Mouse (Mus musculus): ENCODE results near the gene Gpr27. TPM values are rescaled to one million over a fixed set of nuclear protein-coding genes. Genes with fewer than 3 reads are reported as not detected.
A peak's percentile ranks its signal among the peaks of the same experiment; 100 is the strongest.

Gpr27 gene
- polyA plus RNA-seq, 1 experiment from 2014 or later, result 0.59 TPM

DNA sequence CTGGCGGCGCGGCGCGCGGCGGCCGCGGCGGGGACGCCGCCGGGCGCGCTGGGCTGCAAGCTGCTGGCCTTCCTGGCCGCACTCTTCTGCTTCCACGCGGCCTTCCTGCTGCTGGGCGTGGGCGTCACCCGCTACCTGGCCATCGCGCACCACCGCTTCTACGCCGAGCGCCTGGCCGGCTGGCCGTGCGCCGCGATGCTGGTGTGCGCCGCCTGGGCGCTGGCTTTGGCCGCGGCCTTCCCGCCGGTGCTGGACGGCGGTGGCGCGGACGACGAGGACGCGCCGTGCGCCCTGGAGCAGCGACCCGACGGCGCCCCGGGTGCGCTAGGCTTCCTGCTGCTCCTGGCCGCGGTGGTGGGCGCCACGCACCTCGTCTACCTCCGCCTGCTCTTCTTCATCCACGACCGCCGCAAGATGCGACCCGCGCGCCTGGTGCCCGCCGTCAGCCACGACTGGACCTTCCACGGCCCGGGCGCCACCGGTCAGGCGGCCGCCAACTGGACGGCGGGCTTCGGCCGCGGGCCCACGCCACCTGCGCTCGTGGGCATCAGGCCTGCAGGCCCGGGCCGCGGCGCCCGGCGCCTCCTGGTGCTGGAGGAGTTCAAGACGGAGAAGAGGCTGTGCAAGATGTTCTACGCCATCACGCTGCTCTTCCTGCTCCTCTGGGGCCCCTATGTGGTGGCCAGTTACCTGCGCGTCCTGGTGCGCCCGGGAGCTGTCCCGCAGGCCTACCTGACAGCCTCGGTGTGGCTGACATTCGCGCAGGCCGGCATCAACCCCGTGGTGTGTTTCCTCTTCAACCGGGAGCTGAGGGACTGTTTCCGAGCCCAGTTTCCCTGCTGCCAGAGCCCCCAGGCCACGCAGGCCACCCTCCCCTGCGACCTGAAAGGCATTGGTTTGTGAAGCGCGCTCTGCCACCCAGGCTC lies 700 bp downstream of the Gpr27 start:
- peak; percentile 33; the same call in 1 of the 2 replicates for ATAC-seq (replicated peaks; ENCODE audit: extremely low read depth, insufficient read depth, low FRiP score)
- H3K9ac ChIP-seq (ENCODE audit: low read length), result peak overlapping the region; percentile 74

DNA sequence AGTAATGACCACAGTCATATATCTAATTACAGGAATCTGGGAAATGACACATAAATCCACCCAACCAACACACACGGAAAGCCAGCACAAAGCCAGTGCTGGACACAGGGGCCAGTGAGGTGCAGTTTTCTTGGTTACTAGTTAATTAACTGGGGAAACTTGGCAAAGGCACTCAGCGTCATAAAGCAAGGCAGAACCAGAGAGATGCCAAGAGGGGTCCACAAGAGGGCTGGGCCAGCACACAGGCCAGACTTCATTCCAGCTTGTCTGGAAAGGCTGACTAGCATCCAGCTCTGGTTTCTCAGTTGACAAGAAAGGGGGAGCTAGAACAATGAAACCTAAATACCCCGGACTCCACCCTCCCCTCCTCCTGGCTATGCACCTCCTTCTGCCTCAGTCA lies 8.0 kb downstream of the Gpr27 start:
- Histone ChIP-seq H3K9me3 (replicated peaks; ENCODE audit: control insufficient read depth, low read length) (0 out of 2 replicates have a peak, but pooled peaks cover 2% of the 10 kb centered on the region), H3K9ac (ENCODE audit: low read length) (no peak overlapping the region), H3K4me3 (ENCODE audit: low read length) (no peak overlapping the region), H3K27ac (ENCODE audit: low read length) (no peak overlapping the region), H3K4me2 (ENCODE audit: low read depth, low read length) (no peak overlapping the region), H3K36me3 (ENCODE audit: control insufficient read depth, insufficient read depth) (no peaks in the 10 kb centered on the region), H3K27me3 (ENCODE audit: control insufficient read depth, insufficient read depth, low read length) (peaks cover 26% of the 10 kb centered on the region), H3K4me1 (ENCODE audit: control insufficient read depth, insufficient read depth, low read length) (no peaks in the 10 kb centered on the region)
- 65% methylated on average over 3 of the region's 3 CpGs for WGBS
- ATAC-seq (replicated peaks; ENCODE audit: extremely low read depth, insufficient read depth, low FRiP score), result no peak

More for the DNA sequence above, 700 bp downstream of the Gpr27 start:
- WGBS, result under 1% methylated on average over 110 of the region's 110 CpGs
- H3K4me2 ChIP-seq (ENCODE audit: low read depth, low read length), result peak overlapping the region; percentile 95
- peak overlapping the region; percentile 78 for H3K4me3 ChIP-seq (ENCODE audit: low read length)
- peaks cover 77% of the 10 kb centered on the region for H3K27me3 ChIP-seq (ENCODE audit: control insufficient read depth, insufficient read depth, low read length)
- no peak overlapping the region for H3K27ac ChIP-seq (ENCODE audit: low read length)
- peaks cover 5% of the 10 kb centered on the region; the same call in 1 of the 2 replicates for H3K4me1 ChIP-seq (ENCODE audit: control insufficient read depth, insufficient read depth, low read length)
- no peaks in the 10 kb centered on the region for H3K36me3 ChIP-seq (ENCODE audit: control insufficient read depth, insufficient read depth)
- H3K9me3 ChIP-seq (replicated peaks; ENCODE audit: control insufficient read depth, low read length), result no peaks in the 10 kb centered on the region

DNA sequence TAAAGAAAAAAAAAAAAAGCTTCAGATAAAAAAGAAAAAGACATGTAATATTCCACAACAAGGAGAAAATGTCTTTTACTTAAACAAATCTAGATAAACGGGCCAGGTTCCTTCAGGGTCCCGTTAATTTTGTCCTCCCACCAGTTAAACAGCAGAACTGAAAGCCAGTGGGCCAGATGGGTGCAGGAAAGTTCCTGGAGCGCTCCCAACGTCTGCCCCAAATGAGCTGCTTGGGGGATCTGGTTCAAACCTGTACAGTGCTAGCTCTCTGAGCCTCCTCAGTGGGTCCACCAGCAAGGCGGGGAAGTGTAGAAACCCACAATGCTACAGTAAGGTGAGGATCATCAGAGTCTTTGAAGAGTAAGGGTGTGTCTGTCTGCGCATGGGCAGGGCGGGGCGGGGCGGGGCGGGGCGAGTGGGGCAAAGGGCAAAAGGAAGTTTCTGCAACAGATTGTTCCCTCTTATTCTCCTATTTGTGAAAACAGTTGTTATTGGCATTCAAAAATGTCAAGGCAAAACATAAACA lies 19.2 kb downstream of the Gpr27 start:
- 53% methylated on average over 11 of the region's 11 CpGs for WGBS
- Histone ChIP-seq H3K4me1 (ENCODE audit: control insufficient read depth, insufficient read depth, low read length) (no peaks in the 10 kb centered on the region), H3K36me3 (ENCODE audit: control insufficient read depth, insufficient read depth) (no peaks in the 10 kb centered on the region), H3K4me3 (ENCODE audit: low read length) (no peak overlapping the region), H3K9ac (ENCODE audit: low read length) (no peak overlapping the region), H3K9me3 (replicated peaks; ENCODE audit: control insufficient read depth, low read length) (no peaks in the 10 kb centered on the region), H3K27me3 (ENCODE audit: control insufficient read depth, insufficient read depth, low read length) (peaks cover 2% of the 10 kb centered on the region), H3K4me2 (ENCODE audit: low read depth, low read length) (no peak overlapping the region), H3K27ac (ENCODE audit: low read length) (no peak overlapping the region)
- no peak for ATAC-seq (replicated peaks; ENCODE audit: extremely low read depth, insufficient read depth, low FRiP score)

DNA sequence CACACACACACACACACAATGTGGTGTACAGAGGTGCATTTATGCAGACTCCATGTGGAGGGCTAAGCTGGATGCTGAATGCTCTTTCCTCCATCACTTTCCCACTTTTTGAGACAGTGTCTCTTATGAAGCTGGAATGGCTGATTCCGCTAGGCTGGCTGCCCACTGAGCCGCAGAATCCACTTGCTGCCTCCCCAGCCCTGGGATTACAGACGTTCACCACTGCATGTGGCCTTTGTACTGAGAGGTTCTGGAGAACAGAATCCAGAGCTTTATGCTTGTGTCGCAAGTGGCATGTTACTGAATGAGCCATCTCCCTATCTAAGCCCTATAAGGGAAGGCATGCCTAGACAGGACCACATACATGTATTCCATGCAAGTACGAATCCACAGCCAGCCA lies 20.8 kb downstream of the Gpr27 start:
- no peaks in the 10 kb centered on the region for H3K9me3 ChIP-seq (replicated peaks; ENCODE audit: control insufficient read depth, low read length)

DNA sequence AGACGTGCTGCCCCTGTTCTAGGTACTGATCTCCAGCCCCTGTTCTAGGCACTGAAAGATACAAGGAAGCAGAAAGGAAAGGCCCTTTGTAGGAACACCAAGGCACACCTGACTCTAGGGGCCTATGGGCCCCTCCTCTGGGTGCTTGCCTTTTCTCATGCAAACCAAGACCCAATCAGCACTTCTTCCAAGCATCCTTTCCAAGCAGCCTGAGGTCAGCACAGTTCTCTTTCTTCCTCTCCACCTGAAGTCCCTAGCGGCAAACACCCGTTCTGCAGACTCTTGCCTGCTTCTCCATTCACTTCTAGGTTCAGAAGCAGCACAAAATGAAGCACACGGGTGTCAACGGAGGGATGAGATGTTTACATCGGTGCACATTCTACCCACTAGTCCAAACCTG lies 22.7 kb downstream of the Gpr27 start:
- no peaks in the 10 kb centered on the region for H3K9me3 ChIP-seq (replicated peaks; ENCODE audit: control insufficient read depth, low read length)
- peaks cover 2% of the 10 kb centered on the region; the same call in 1 of the 2 replicates for H3K27me3 ChIP-seq (ENCODE audit: control insufficient read depth, insufficient read depth, low read length)
- 53% methylated on average over 6 of the region's 6 CpGs for WGBS
- H3K27ac ChIP-seq (ENCODE audit: low read length), result no peak overlapping the region
- H3K4me2 ChIP-seq (ENCODE audit: low read depth, low read length), result no peak overlapping the region
- no peak for ATAC-seq (replicated peaks; ENCODE audit: extremely low read depth, insufficient read depth, low FRiP score)
- H3K36me3 ChIP-seq (ENCODE audit: control insufficient read depth, insufficient read depth), result no peaks in the 10 kb centered on the region
- no peaks in the 10 kb centered on the region for H3K4me1 ChIP-seq (ENCODE audit: control insufficient read depth, insufficient read depth, low read length)
- H3K9ac ChIP-seq (ENCODE audit: low read length), result no peak overlapping the region
- H3K4me3 ChIP-seq (ENCODE audit: low read length), result no peak overlapping the region

More for the DNA sequence above, 20.8 kb downstream of the Gpr27 start:
- Histone ChIP-seq H3K36me3 (ENCODE audit: control insufficient read depth, insufficient read depth) (no peaks in the 10 kb centered on the region), H3K27ac (ENCODE audit: low read length) (no peak overlapping the region), H3K4me3 (ENCODE audit: low read length) (no peak overlapping the region), H3K9ac (ENCODE audit: low read length) (no peak overlapping the region), H3K27me3 (ENCODE audit: control insufficient read depth, insufficient read depth, low read length) (peaks cover 2% of the 10 kb centered on the region), H3K4me1 (ENCODE audit: control insufficient read depth, insufficient read depth, low read length) (no peaks in the 10 kb centered on the region), H3K4me2 (ENCODE audit: low read depth, low read length) (no peak overlapping the region)
- no peak for ATAC-seq (replicated peaks; ENCODE audit: extremely low read depth, insufficient read depth, low FRiP score)
- 81% methylated on average over 5 of the region's 5 CpGs for WGBS

DNA sequence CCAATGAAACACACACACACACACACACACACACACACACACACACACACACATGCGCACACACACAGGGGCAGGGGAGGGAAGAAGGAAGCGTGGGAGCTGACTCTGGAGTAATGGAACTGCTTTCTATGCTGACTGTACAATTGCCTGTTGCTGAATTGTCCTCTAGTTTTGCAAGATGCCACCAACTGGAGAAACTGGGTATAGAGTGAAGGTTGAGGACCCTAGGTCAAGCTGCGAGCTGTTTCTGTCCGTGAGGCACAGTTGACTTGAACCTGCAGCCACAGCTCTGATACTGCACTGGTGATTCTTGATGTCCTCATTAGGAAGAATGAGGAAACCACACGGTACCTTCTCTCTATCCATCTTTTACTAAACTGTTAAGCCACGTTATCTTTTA lies 23.4 kb downstream of the Gpr27 start:
- no peak for ATAC-seq (replicated peaks; ENCODE audit: extremely low read depth, insufficient read depth, low FRiP score)
- Histone ChIP-seq H3K27ac (ENCODE audit: low read length) (no peak overlapping the region), H3K4me3 (ENCODE audit: low read length) (no peak overlapping the region), H3K4me1 (ENCODE audit: control insufficient read depth, insufficient read depth, low read length) (no peaks in the 10 kb centered on the region), H3K4me2 (ENCODE audit: low read depth, low read length) (no peak overlapping the region), H3K9me3 (replicated peaks; ENCODE audit: control insufficient read depth, low read length) (no peaks in the 10 kb centered on the region), H3K36me3 (ENCODE audit: control insufficient read depth, insufficient read depth) (no peaks in the 10 kb centered on the region), H3K9ac (ENCODE audit: low read length) (no peak overlapping the region), H3K27me3 (ENCODE audit: control insufficient read depth, insufficient read depth, low read length) (peaks cover 2% of the 10 kb centered on the region; the same call in 1 of the 2 replicates)
- WGBS, result 50% methylated on average over 6 of the region's 6 CpGs

DNA sequence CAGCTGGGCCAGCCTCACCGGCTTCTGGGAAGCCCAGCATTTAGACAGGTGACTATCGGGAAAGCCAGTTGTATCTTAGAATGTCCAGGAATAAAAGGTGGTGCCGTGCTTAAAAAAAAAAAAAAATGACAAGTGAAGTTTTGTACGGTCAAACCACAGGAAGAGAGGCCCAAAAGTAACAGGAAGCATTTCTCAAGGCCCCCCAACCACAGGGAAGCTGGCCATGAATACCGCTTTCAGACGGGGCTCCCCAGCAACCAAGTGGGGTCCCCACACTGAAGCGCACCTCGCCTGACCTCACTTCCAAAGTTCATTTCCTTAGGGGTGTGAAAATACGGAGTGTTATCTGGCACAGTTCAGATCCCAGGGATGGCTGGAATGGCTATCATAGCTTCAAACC lies 28.6 kb downstream of the Gpr27 start:
- Histone ChIP-seq H3K9me3 (replicated peaks; ENCODE audit: control insufficient read depth, low read length) (no peaks in the 10 kb centered on the region), H3K4me3 (ENCODE audit: low read length) (no peak overlapping the region), H3K27ac (ENCODE audit: low read length) (no peak overlapping the region), H3K4me2 (ENCODE audit: low read depth, low read length) (no peak overlapping the region), H3K36me3 (ENCODE audit: control insufficient read depth, insufficient read depth) (no peaks in the 10 kb centered on the region), H3K4me1 (ENCODE audit: control insufficient read depth, insufficient read depth, low read length) (peaks cover 7% of the 10 kb centered on the region), H3K27me3 (ENCODE audit: control insufficient read depth, insufficient read depth, low read length) (peaks cover 22% of the 10 kb centered on the region), H3K9ac (ENCODE audit: low read length) (no peak overlapping the region)
- no peak for ATAC-seq (replicated peaks; ENCODE audit: extremely low read depth, insufficient read depth, low FRiP score)
- 67% methylated on average over 9 of the region's 9 CpGs for WGBS

DNA sequence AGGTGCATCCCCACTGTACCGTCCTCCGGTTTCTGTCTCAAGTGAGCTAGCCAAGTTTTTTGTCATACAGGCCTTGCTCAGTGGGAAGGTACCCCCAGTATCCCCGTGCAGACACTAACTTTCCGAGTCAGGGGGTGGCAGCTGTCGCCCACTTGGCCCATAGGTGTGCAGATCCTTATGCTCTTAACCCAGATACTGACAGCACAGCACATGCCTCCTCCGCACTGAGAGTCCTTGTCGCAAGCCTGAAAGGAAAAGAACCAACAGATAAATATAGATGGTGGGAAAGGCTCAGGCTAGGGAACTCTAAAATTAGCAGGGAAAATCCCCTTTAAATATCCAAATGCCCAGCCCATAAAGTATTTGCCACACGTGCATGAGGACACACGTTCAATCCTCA lies 29.9 kb downstream of the Gpr27 start:
- no peak for ATAC-seq (replicated peaks; ENCODE audit: extremely low read depth, insufficient read depth, low FRiP score)
- 71% methylated on average over 9 of the region's 9 CpGs for whole genome bisulfite sequencing

DNA sequence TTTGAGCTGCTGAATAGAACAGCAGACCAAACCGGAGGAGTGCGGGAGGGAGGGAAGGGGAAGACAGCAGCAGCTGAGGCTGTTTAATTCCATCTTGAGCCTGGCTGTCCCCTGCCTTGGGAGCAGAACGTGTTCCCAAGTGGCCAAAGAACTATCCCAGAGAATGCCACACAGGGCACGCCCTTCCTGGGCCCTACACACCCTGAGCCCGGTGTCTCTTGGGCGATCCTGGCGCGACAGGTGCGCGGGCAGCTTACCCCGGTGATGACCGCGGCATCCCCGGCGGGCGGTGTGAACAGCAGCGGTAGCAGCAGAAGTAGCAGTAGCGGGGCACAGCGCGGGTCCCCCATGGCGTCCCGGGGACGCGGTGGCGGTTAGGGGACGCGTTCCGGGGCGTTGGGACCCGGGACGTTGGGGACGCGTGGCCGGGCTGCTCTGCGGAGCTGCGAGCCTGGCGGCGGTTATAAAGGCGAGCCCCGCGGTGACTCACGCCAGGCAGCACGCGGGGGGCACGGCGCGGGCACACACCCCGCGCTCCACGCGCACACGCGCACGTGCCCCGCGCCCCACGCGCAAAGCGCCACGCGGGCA lies 33.6 kb downstream of the Gpr27 start, which contains the start of gene Prok2:
Gene Prok2, minus strand, starts transcription at position 422 of the 591 bp plus-strand sequence.
- no peaks in the 10 kb centered on the region for H3K9me3 ChIP-seq (replicated peaks; ENCODE audit: control insufficient read depth, low read length)
- no peak within 1 kb of the TSS for H3K27ac ChIP-seq (ENCODE audit: low read length)
- no peak for ATAC-seq (replicated peaks; ENCODE audit: extremely low read depth, insufficient read depth, low FRiP score)
- H3K4me2 ChIP-seq (ENCODE audit: low read depth, low read length), result peak within 1 kb of the TSS; percentile 77
- under 1% methylated on average over 59 of the region's 61 CpGs for WGBS
- H3K27me3 ChIP-seq (ENCODE audit: control insufficient read depth, insufficient read depth, low read length), result peaks cover 48% of the 10 kb centered on the region
- peak within 1 kb of the TSS; percentile 54 for H3K4me3 ChIP-seq (ENCODE audit: low read length)
- H3K36me3 ChIP-seq (ENCODE audit: control insufficient read depth, insufficient read depth), result no peaks in the 10 kb centered on the region
- peaks cover 12% of the 10 kb centered on the region for H3K4me1 ChIP-seq (ENCODE audit: control insufficient read depth, insufficient read depth, low read length)
- peak within 1 kb of the TSS; percentile 51 for H3K9ac ChIP-seq (ENCODE audit: low read length)

More for the DNA sequence above, 29.9 kb downstream of the Gpr27 start:
- Histone ChIP-seq H3K9ac (ENCODE audit: low read length) (no peak overlapping the region), H3K36me3 (ENCODE audit: control insufficient read depth, insufficient read depth) (no peaks in the 10 kb centered on the region), H3K4me1 (ENCODE audit: control insufficient read depth, insufficient read depth, low read length) (peaks cover 12% of the 10 kb centered on the region), H3K27me3 (ENCODE audit: control insufficient read depth, insufficient read depth, low read length) (peaks cover 34% of the 10 kb centered on the region), H3K9me3 (replicated peaks; ENCODE audit: control insufficient read depth, low read length) (no peaks in the 10 kb centered on the region), H3K27ac (ENCODE audit: low read length) (no peak overlapping the region), H3K4me3 (ENCODE audit: low read length) (no peak overlapping the region), H3K4me2 (ENCODE audit: low read depth, low read length) (no peak overlapping the region)

Data from heart, embryonic 16.5 days (tissue).